Mouse (Mus musculus) kidney, postnatal 0 days (tissue): ENCODE results near the gene Prr29. TPM values are rescaled to one million over a fixed set of nuclear protein-coding genes. Genes with fewer than 3 reads are reported as not detected.

Experiments
- ATAC-seq: fragments of 200-750 bp; cut with Nextera tagmentation; replicated peaks from 2 replicates; pipeline ENCODE4 v1.8.0; 2017; ENCODE audit warnings: low read depth, moderate number of reproducible peaks, moderate TSS enrichment, moderate library complexity; ENCODE audit not compliant: low FRiP score
- DNase-seq: peaks from one replicate; pipeline ENCODE4 v3.0.0-alpha.2; 2016; ENCODE audit warnings: low spot score
- H3K27ac ChIP-seq: fragments of 300-500 bp; sonication (generic); 2 replicates; pipeline ENCODE4 v1.5.1; 2014; ENCODE audit warnings: mild to moderate bottlenecking
- H3K27me3 ChIP-seq: fragments of 300-500 bp; sonication (generic); 2 replicates; pipeline ENCODE4 v1.6.1; 2014; ENCODE audit warnings: low read length, mixed read lengths; ENCODE audit not compliant: insufficient read depth
- H3K36me3 ChIP-seq: fragments of 300-500 bp; sonication (generic); 2 replicates; pipeline ENCODE4 v1.6.1; 2014; ENCODE audit warnings: low read length, mixed read lengths; ENCODE audit not compliant: insufficient read depth
- H3K4me1 ChIP-seq: fragments of 300-500 bp; sonication (generic); replicated peaks from 2 replicates; pipeline ENCODE4 v1.6.1; 2014; ENCODE audit warnings: antibody characterized with exemption, low read length, mixed read lengths; ENCODE audit not compliant: insufficient read depth
- H3K4me2 ChIP-seq: fragments of 300-500 bp; sonication (generic); 2 replicates; pipeline ENCODE4 v1.6.1; 2014; ENCODE audit warnings: mild to moderate bottlenecking, low read length, moderate library complexity, mixed read lengths
- H3K4me3 ChIP-seq: fragments of 300-500 bp; sonication (generic); replicated peaks from 2 replicates; pipeline ENCODE4 v1.5.1; 2014; ENCODE audit warnings: low read depth, low read length
- H3K9ac ChIP-seq: fragments of 300-500 bp; sonication (generic); 2 replicates; pipeline ENCODE4 v1.6.1; 2014; ENCODE audit warnings: low read depth, low read length
- H3K9me3 ChIP-seq: fragments of 300-500 bp; sonication (generic); replicated peaks from 2 replicates; pipeline ENCODE4 v1.6.1; 2016; ENCODE audit warnings: low read length, inconsistent platforms, mixed read lengths
- CTCF ChIP-seq: IDR thresholded peaks from 2 replicates; pipeline ENCODE4 v1.5.1; 2016; ENCODE audit warnings: antibody characterized with exemption, low read depth, mild to moderate bottlenecking, moderate library complexity
- WGBS: fragments of 180-500 bp; shearing (Covaris S2); extraction: QIAGEN DNeasy Blood & Tissue Kit; methylation state at CpG from one replicate; pipeline ENCODE4 v1.1.7; 2014; 5-methylcytosine and 5-hydroxymethylcytosine counted together
- polyA plus RNA-seq: library from polyadenylated mRNA; unstranded; fragments of >200 nt; fragmentation: Nextera tagmentation; extraction: Ambion mirVana; gene quantifications from 2 replicates; pipeline ENCODE4 v1.2.1, GENCODE M21; 2015

Prr29 gene
- polyA plus RNA-seq, 1 experiment from 2014 or later: 0.24 TPM

GRCm38 (mm10) chr11:106418622-106419196 lies 53.4 kb downstream of the Prr29 start:
- Histone ChIP-seq H3K4me2 (no peak overlapping the region), H3K4me1 (no peaks in the 10 kb centered on the region), H3K27me3 (no peaks in the 10 kb centered on the region), H3K27ac (no peak overlapping the region), H3K4me3 (no peak overlapping the region), H3K9me3 (no peaks in the 10 kb centered on the region), H3K9ac (no peak overlapping the region), H3K36me3 (peaks cover 4% of the 10 kb centered on the region; the same call in 1 of the 2 replicates)
- peak; percentile 72 for ATAC-seq
- DNase-seq: peak; percentile 94
- TF ChIP-seq CTCF: peak; percentile 99
- WGBS: 37% methylated on average over 4 of the region's 4 CpGs

- H3K4me2 ChIP-seq: no peak overlapping the region
- no peak overlapping the region for H3K27ac ChIP-seq
- H3K4me3 ChIP-seq: no peak overlapping the region
- TF ChIP-seq CTCF: no peak
- no peaks in the 10 kb centered on the region for H3K27me3 ChIP-seq
- DNase-seq (no peak), ATAC-seq (no peak)
- no peaks in the 10 kb centered on the region; the same call in 1 of the 2 replicates for H3K36me3 ChIP-seq
- H3K9me3 ChIP-seq: no peaks in the 10 kb centered on the region
- no peak overlapping the region; the same call in 1 of the 2 replicates for H3K9ac ChIP-seq
- WGBS: 65% methylated on average over 9 of the region's 9 CpGs
- no peaks in the 10 kb centered on the region for H3K4me1 ChIP-seq
Measured at GRCm38 (mm10) chr11:106419262-106420102, 54.2 kb downstream of the Prr29 start.

GRCm38 (mm10) chr11:106425201-106425600 lies 59.9 kb downstream of the Prr29 start:
- H3K4me2 ChIP-seq: no peak overlapping the region
- ATAC-seq (no peak), DNase-seq (no peak)
- no peak for TF ChIP-seq CTCF
- no peaks in the 10 kb centered on the region; the same call in 1 of the 2 replicates for H3K36me3 ChIP-seq
- no peaks in the 10 kb centered on the region for H3K9me3 ChIP-seq
- 92% methylated on average over 5 of the region's 5 CpGs for WGBS
- H3K27ac ChIP-seq: no peak overlapping the region
- H3K4me1 ChIP-seq: no peaks in the 10 kb centered on the region
- H3K9ac ChIP-seq: no peak overlapping the region
- H3K27me3 ChIP-seq: no peaks in the 10 kb centered on the region
- no peak overlapping the region for H3K4me3 ChIP-seq

GRCm38 (mm10) chr11:106426447-106426846 lies 61.2 kb downstream of the Prr29 start:
- DNase-seq (no peak), ATAC-seq (no peak)
- H3K4me2 ChIP-seq: no peak overlapping the region
- no peak overlapping the region for H3K9ac ChIP-seq
- no peak for TF ChIP-seq CTCF
- H3K27ac ChIP-seq: no peak overlapping the region
- no peaks in the 10 kb centered on the region for H3K9me3 ChIP-seq
- 93% methylated on average over 4 of the region's 4 CpGs for WGBS
- H3K4me3 ChIP-seq: no peak overlapping the region
- H3K27me3 ChIP-seq: no peaks in the 10 kb centered on the region
- H3K4me1 ChIP-seq: no peaks in the 10 kb centered on the region
- H3K36me3 ChIP-seq: no peaks in the 10 kb centered on the region; the same call in 1 of the 2 replicates

Other genes starting within 250 kb of the Prr29 start
- not detected in 2 replicates for gene Gm10840, start 204.6 kb upstream of the Prr29 start, polyA plus RNA-seq
- gene Limd2, start 204.6 kb upstream of the Prr29 start, polyA plus RNA-seq: 132 and 140 TPM in 2 replicates
- gene Strada, start 163.3 kb upstream of the Prr29 start, polyA plus RNA-seq: 19.9 and 21.6 TPM in 2 replicates
- gene Ccdc47, start 149.1 kb upstream of the Prr29 start, polyA plus RNA-seq: 81.1 and 88.0 TPM in 2 replicates
- 48.6 and 52.1 TPM in 2 replicates for gene Ddx42, start 148.5 kb upstream of the Prr29 start, polyA plus RNA-seq
- 40.6 and 45.1 TPM in 2 replicates for gene Ftsj3, start 109.4 kb upstream of the Prr29 start, polyA plus RNA-seq
- 223 and 251 TPM in 2 replicates for gene Psmc5, start 109.3 kb upstream of the Prr29 start, polyA plus RNA-seq
- gene Smarcd2, start 92.5 kb upstream of the Prr29 start, polyA plus RNA-seq: 42.7 and 44.6 TPM in 2 replicates
- 0.49 and 0.59 TPM in 2 replicates for gene Tcam1, start 88.8 kb upstream of the Prr29 start, polyA plus RNA-seq
- gene Gh, start 63.6 kb upstream of the Prr29 start, polyA plus RNA-seq: not detected in 2 replicates
- 7.7 and 7.8 TPM in 2 replicates for gene Cd79b, start 50.7 kb upstream of the Prr29 start, polyA plus RNA-seq
- 0.22 and 0.37 TPM in 2 replicates for gene Scn4a, start 12.2 kb upstream of the Prr29 start, polyA plus RNA-seq
- 62.5 and 63.3 TPM in 2 replicates for gene Icam2, start 22.6 kb downstream of the Prr29 start, polyA plus RNA-seq
- 3.3 and 3.5 TPM in 2 replicates for gene Ern1, start 122.4 kb downstream of the Prr29 start, polyA plus RNA-seq
- 8.4 and 9.0 TPM in 2 replicates for gene Tex2, start 248.0 kb downstream of the Prr29 start, polyA plus RNA-seq